Mouse (Mus musculus) cerebellum, adult 2 months (tissue): ENCODE measurements at regions not wholly inside any gene's neighbourhood (a gene's known extent, or its start where the extent isn't known, plus 50 kb on each side); places are given as distances from the start of the nearest gene placed in this dataset.

Source experiments
- CTCF ChIP-seq: fragments of 200-500 bp; IDR thresholded peaks from 2 replicates; pipeline ENCODE4 v1.5.1; 2011; ENCODE audit warnings: low read depth, mild to moderate bottlenecking, control low read depth, low read length, moderate library complexity, borderline replicate concordance; ENCODE audit not compliant: insufficient read depth
- POLR2A ChIP-seq: fragments of 200-500 bp; IDR thresholded peaks from 2 replicates; pipeline ENCODE4 v1.6.1; 2011; ENCODE audit warnings: low read length, control low read depth, borderline replicate concordance; ENCODE audit not compliant: insufficient read depth

DNA sequence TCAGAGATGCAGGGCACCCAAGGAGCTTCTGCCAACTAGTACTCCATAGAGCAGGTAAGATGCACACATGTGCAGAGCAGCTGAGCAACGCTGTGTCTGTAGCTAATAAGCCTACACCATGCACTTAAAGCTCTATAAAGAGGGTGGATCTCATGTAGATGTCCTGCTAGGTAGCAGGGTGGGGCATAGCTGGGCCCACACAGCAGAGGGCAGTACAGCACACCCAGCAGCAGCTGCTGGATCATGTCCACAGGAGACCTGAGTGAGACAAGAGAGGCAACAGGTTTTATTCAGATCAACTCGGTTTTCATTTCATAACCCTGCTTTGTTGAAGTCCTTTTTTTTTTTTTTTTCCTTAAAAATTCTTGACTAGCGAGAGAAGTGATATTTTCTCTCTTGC, 151.5 kb upstream of the Gm10181 start:
- TF ChIP-seq CTCF = no peak
- TF ChIP-seq POLR2A = no peak
